Mouse (Mus musculus) CH12.LX (cell line): ENCODE results near the gene Rbms1. TPM values are rescaled to one million over a fixed set of nuclear protein-coding genes. Genes with fewer than 3 reads are reported as not detected.

ENCODE experiments used
- DNase-seq: peaks from one replicate; pipeline ENCODE4 v3.0.0-alpha.2; 2013; ENCODE audit errors: extremely low read depth
- H3K27ac ChIP-seq: 2 replicates; pipeline ENCODE4 v1.5.1; 2012; ENCODE audit warnings: low read depth, mild to moderate bottlenecking, control low read depth, moderate library complexity; ENCODE audit not compliant: insufficient read depth
- H3K27me3 ChIP-seq: replicated peaks from 2 replicates; pipeline ENCODE3; 2012; ENCODE audit warnings: inconsistent platforms
- H3K36me3 ChIP-seq, 2 experiments: replicated peaks in 1 of 2; 2 replicates each; pipeline versions ENCODE3 to v1.6.1; 2012; ENCODE audit warnings: inconsistent platforms in 1 of 2, low read length in 1 of 2, mild to moderate bottlenecking in 1 of 2, mixed read lengths in 1 of 2, moderate library complexity in 1 of 2; ENCODE audit not compliant: control insufficient read depth in 1 of 2, insufficient read depth in 1 of 2
- H3K4me1 ChIP-seq, 2 experiments: 2 replicates each; pipeline ENCODE4 v1.6.1; 2012; ENCODE audit warnings: inconsistent platforms in 1 of 2, moderate library complexity in 1 of 2; ENCODE audit not compliant: insufficient read depth in 2 of 2, control insufficient read depth in 1 of 2
- H3K4me2 ChIP-seq: 2 replicates; pipeline ENCODE4 v1.6.1; 2012; ENCODE audit warnings: low read depth, mild to moderate bottlenecking, control low read depth; ENCODE audit not compliant: poor library complexity, insufficient read depth, severe bottlenecking
- H3K4me3 ChIP-seq, 3 experiments: fragments of 150-350 bp in 1 of 3; sonication (generic) in 1 of 3; replicated peaks in 1 of 3; 2 replicates each; pipeline versions ENCODE3 to v1.5.1; 2011 to 2012; ENCODE audit warnings: low read depth in 2 of 3, low read length in 2 of 3, mild to moderate bottlenecking in 2 of 3, moderate library complexity in 2 of 3, control low read depth in 1 of 3, improper control_type of control experiment in 1 of 3, inconsistent platforms in 1 of 3, mixed read lengths in 1 of 3; ENCODE audit not compliant: poor library complexity in 1 of 3
- H3K79me2 ChIP-seq: replicated peaks from 2 replicates; pipeline ENCODE4 v1.6.1; 2012; ENCODE audit warnings: mild to moderate bottlenecking, moderate library complexity; ENCODE audit not compliant: control insufficient read depth, poor library complexity, insufficient read depth, severe bottlenecking; ENCODE audit errors: extremely low read depth
- H3K9ac ChIP-seq: 2 replicates; pipeline ENCODE4 v1.6.1; 2012; ENCODE audit warnings: low read depth, mild to moderate bottlenecking, control low read depth, moderate library complexity; ENCODE audit not compliant: insufficient read depth
- H3K9me3 ChIP-seq: replicated peaks from 2 replicates; pipeline ENCODE3; 2012; ENCODE audit warnings: low read length, inconsistent platforms, mixed read lengths
- BHLHE40 ChIP-seq: IDR thresholded peaks from 2 replicates; pipeline ENCODE4 v1.6.1; 2011; ENCODE audit warnings: mild to moderate bottlenecking, low read depth, low read length, improper control_type of control experiment
- CHD2 ChIP-seq: IDR thresholded peaks from 2 replicates; pipeline ENCODE4 v1.6.1; 2011; ENCODE audit warnings: low read length, improper control_type of control experiment
- ELF1 ChIP-seq: IDR thresholded peaks from 2 replicates; pipeline ENCODE4 v1.6.1; 2014; ENCODE audit warnings: low read depth, mild to moderate bottlenecking, inconsistent platforms, low read length, improper control_type of control experiment
- ETS1 ChIP-seq: conservative IDR thresholded peaks from 2 replicates; pipeline ENCODE4 v1.6.1; 2012; ENCODE audit warnings: low read depth, mild to moderate bottlenecking, inconsistent platforms, low read length, improper control_type of control experiment, moderate library complexity
- KAT2A ChIP-seq: IDR thresholded peaks from 2 replicates; pipeline ENCODE4 v1.6.1; 2012; ENCODE audit warnings: low read length, improper control_type of control experiment, inconsistent platforms; ENCODE audit not compliant: insufficient replicate concordance
- MAZ ChIP-seq: IDR thresholded peaks from 2 replicates; pipeline ENCODE4 v1.6.1; 2012; ENCODE audit warnings: low read depth, mild to moderate bottlenecking, inconsistent platforms, low read length, improper control_type of control experiment, moderate library complexity
- MEF2A ChIP-seq: IDR thresholded peaks from 2 replicates; pipeline ENCODE4 v1.6.1; 2014; ENCODE audit warnings: low read depth, mild to moderate bottlenecking, inconsistent platforms, low read length, improper control_type of control experiment, borderline replicate concordance
- MXI1 ChIP-seq: IDR thresholded peaks from 2 replicates; pipeline ENCODE4 v1.6.1; 2011; ENCODE audit warnings: mild to moderate bottlenecking, low read depth, low read length, improper control_type of control experiment
- NRF1 ChIP-seq: IDR thresholded peaks from 2 replicates; pipeline ENCODE4 v1.6.1; 2014; ENCODE audit warnings: low read depth, mild to moderate bottlenecking, inconsistent platforms, low read length, improper control_type of control experiment, moderate library complexity
- RCOR1 ChIP-seq: conservative IDR thresholded peaks from 2 replicates; pipeline ENCODE4 v1.6.1; 2012; ENCODE audit warnings: low read depth, mild to moderate bottlenecking, inconsistent platforms, low read length, improper control_type of control experiment
- SMC3 ChIP-seq: IDR thresholded peaks from 2 replicates; pipeline ENCODE4 v1.6.1; 2011; ENCODE audit warnings: low read depth, low read length, improper control_type of control experiment
- TCF12 ChIP-seq: IDR thresholded peaks from 2 replicates; pipeline ENCODE4 v1.6.1; 2014; ENCODE audit warnings: low read depth, mild to moderate bottlenecking, inconsistent platforms, low read length, improper control_type of control experiment
- USF2 ChIP-seq: conservative IDR thresholded peaks from 2 replicates; pipeline ENCODE4 v1.6.1; 2011; ENCODE audit warnings: low read depth, low read length, improper control_type of control experiment
- ZC3H11A ChIP-seq: IDR thresholded peaks from 2 replicates; pipeline ENCODE4 v1.6.1; 2012; ENCODE audit warnings: low read depth, mild to moderate bottlenecking, inconsistent platforms, low read length, improper control_type of control experiment
- ZKSCAN1 ChIP-seq: IDR thresholded peaks from 2 replicates; pipeline ENCODE4 v1.6.1; 2012; ENCODE audit warnings: low read depth, inconsistent platforms, low read length, improper control_type of control experiment, borderline replicate concordance
- ZNF384 ChIP-seq: IDR thresholded peaks from 2 replicates; pipeline ENCODE4 v1.6.1; 2012; ENCODE audit warnings: low read depth, low read length, improper control_type of control experiment, inconsistent platforms
- dilution Hi-C: fragments of 300-500 bp; cut with MboI; formaldehyde crosslinking; loops from 2 replicates; pipeline ENCODE4 v1.14.3; 2020; ENCODE audit warnings: low sequenced_read_pairs; ENCODE audit not compliant: extremely low pct_unique_long_range_greater_than_20kb, extremely low pct_ligation_motif_present
- in situ Hi-C: fragments of 300-500 bp; cut with MboI; formaldehyde crosslinking; loops from 3 replicates; pipeline ENCODE4 v1.14.3; 2019; ENCODE audit warnings: low sequenced_read_pairs, low pct_ligation_motif_present, low pct_unique_long_range_greater_than_20kb, mixed read lengths
- polyA plus RNA-seq: library from polyadenylated mRNA; unstranded; fragments of >175 nt; gene quantifications from 2 replicates; pipeline ENCODE4 v1.2.1, GENCODE M21; 2012; ENCODE audit warnings: low read depth; ENCODE audit not compliant: insufficient read length
- total RNA-seq, 2 experiments: library from RNA; depleted of rRNA; stranded (reverse); fragments of 300-350 nt in 1 of 2; fragments of >200 nt in 1 of 2; gene quantifications; 2 replicates each; pipeline ENCODE4 v1.2.3; 2012 to 2014

Rbms1 gene
- total and polyA plus RNA-seq, 3 experiments, result 10.6 to 33.9 (median 12.6) TPM

- H3K36me3 ChIP-seq, result peaks cover 0 to 26% of the 10 kb centered on the region in 2 experiments
- no peak overlapping the region for H3K27ac ChIP-seq
- in situ Hi-C loops, result no loop called here
- DNase-seq, result no peak
- H3K79me2 ChIP-seq, result no peaks in the 10 kb centered on the region
- no peaks in the 10 kb centered on the region for H3K27me3 ChIP-seq
- no peak overlapping the region for H3K4me3 ChIP-seq
- H3K4me1 ChIP-seq, result peaks cover 15 to 52% of the 10 kb centered on the region in 2 experiments
- dilution Hi-C loops, result no loop called here
- H3K9me3 ChIP-seq, result no peaks in the 10 kb centered on the region
- TF ChIP-seq ZNF384 (no peak), ZKSCAN1 (no peak), MAZ (no peak), TCF12 (no peak)
- H3K9ac ChIP-seq, result no peak overlapping the region
- H3K4me2 ChIP-seq, result no peak overlapping the region; the same call in 1 of the 2 replicates
Measured at GRCm38 (mm10) chr2:60843633-60844032, 119.4 kb downstream of the Rbms1 start.

- TF ChIP-seq SMC3 (peak; percentile 4; the same call in 1 of the 2 replicates), ELF1 (peak; percentile 58), MXI1 (no peak), BHLHE40 (peak; percentile 55), ETS1 (peak; percentile 59), ZKSCAN1 (no peak), MAZ (no peak)
- Histone ChIP-seq H3K4me3 (no peak overlapping the region), H3K79me2 (no peaks in the 10 kb centered on the region), H3K4me2 (0 out of 2 replicates have a peak overlapping the region, but pooled peaks have one; percentile 15), H3K27me3 (no peaks in the 10 kb centered on the region), H3K9ac (no peak overlapping the region), H3K4me1 (peaks cover 15 to 46% of the 10 kb centered on the region in 2 experiments), H3K9me3 (no peaks in the 10 kb centered on the region), H3K27ac (no peak overlapping the region), H3K36me3 (peaks cover 0 to 26% of the 10 kb centered on the region in 2 experiments)
- dilution Hi-C loops, result no loop called here
- peak; percentile 73 for DNase-seq
- in situ Hi-C loops, result no loop called here
Measured at GRCm38 (mm10) chr2:60842976-60843375, 120.0 kb downstream of the Rbms1 start.

GRCm38 (mm10) chr2:60840922-60841321 is 122.1 kb downstream of the Rbms1 start:
- Histone ChIP-seq H3K9me3 (no peaks in the 10 kb centered on the region), H3K4me2 (no peak overlapping the region), H3K27me3 (no peaks in the 10 kb centered on the region), H3K27ac (no peak overlapping the region), H3K36me3 (peaks cover 0 to 30% of the 10 kb centered on the region in 2 experiments), H3K4me3 (no peak overlapping the region), H3K9ac (no peak overlapping the region), H3K79me2 (no peaks in the 10 kb centered on the region), H3K4me1 (peaks cover 15 to 60% of the 10 kb centered on the region in 2 experiments)
- no peak for TF ChIP-seq NRF1
- TF ChIP-seq TCF12, result no peak
- TF ChIP-seq MEF2A, result no peak
- TF ChIP-seq CHD2, result no peak
- TF ChIP-seq USF2, result no peak
- no peak for TF ChIP-seq ZC3H11A
- no peak for TF ChIP-seq KAT2A
- no peak for TF ChIP-seq RCOR1
- in situ Hi-C loops (no loop called here), dilution Hi-C loops (no loop called here)
- no peak for DNase-seq
